Mouse (Mus musculus) colon, adult 2 months (tissue): ENCODE measurements around the gene Prrg4. TPM values are rescaled to one million over a fixed set of nuclear protein-coding genes. Genes with fewer than 3 reads are reported as not detected.

Experiments used
- polyA plus RNA-seq: library from polyadenylated mRNA; depleted of rRNA; stranded (reverse); fragments of >200 nt; gene quantifications from 2 replicates; pipeline ENCODE4 v1.2.3, GENCODE M21; 2012; rRNA removed

Prrg4 gene
- polyA plus RNA-seq = 0.38 and 0.64 TPM in 2 replicates

DNA sequence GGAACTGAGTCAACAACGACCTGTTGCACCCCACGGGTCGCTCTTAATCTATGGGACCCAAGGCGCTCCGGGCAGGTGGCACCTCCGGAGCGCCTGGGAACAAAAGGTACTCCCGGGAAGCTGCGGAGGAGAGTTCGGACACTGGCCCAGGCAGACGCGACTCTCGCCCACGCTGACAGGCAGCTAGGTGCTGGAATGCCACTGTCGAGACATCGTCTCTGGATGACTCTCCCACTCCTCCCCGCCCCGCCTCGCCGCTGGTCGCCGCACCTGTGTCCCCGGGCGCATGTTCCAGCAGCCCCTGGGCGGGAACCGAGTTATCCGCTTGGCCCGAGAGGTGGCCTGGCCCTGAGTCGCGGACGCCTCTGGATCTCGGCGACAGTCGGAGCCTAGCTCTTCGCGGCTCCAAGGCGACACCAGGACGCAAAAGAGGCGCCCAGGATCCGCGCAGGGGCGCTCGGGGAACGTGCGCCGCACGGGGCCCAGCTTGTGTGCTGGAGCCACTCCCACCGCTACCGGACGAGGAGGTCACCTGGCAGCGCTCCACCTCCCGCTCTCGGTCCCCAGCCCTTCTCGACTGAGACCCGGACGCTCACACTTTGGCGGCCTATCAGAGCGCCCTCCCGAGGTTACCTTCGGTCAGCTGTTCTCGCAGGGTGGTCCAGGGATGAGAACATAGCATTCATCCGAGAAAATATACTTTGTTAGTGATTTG lies at the start of gene Prrg4:
TSS of gene Prrg4 (minus strand) at position 601 of the 715 bp plus-strand sequence.

DNA sequence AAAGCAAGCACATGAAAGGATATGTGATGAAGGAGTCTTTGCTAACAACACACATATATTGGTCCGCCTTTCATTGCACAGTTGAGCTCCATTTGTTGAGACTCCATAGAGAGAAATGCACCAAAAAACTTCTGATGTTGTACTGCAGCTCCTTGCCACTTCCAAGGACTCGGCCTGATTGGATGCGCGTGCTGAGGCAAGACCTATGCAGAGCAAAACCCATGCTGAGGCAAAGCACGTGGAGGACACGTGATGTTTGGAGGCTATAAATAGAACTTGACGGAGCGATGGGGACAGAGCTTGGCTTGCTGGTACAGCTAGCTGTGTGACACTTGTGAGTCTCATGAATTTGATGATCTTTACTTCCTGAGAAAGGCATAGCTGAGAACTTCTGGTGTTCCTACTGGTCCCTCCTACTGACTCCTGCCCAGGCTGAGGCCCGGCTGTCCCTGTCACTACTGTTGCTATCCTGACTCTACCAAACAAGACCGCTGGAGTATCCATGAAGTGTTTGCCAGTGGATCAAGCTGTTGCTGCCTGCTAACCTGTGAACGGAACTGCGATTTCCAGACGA lies 17.7 kb upstream of the Prrg4 start, which contains the start of gene Ccdc73:
TSS of gene Ccdc73 (plus strand) at position 524 of the 574 bp plus-strand sequence.

GRCm38 (mm10) chr2:104816371-104816827 lies 33.3 kb downstream of the Prrg4 start, which contains the start of gene Qser1:
Gene Qser1 (minus strand): TSS chr2:104816760.

Other genes with a start within 250 kb of the Prrg4 start
- 2.2 and 2.5 TPM in 2 replicates for gene Tcp11l1, start 137.7 kb downstream of the Prrg4 start, polyA plus RNA-seq
- gene Pin1rt1, start 133.5 kb downstream of the Prrg4 start, polyA plus RNA-seq = not detected in 2 replicates
- gene Depdc7, start 107.0 kb downstream of the Prrg4 start, polyA plus RNA-seq = 0.51 and 1.2 TPM in 2 replicates
- gene Qser1, start 33.1 kb downstream of the Prrg4 start, polyA plus RNA-seq = 1.6 and 1.7 TPM in 2 replicates
- 1.0 TPM in 1 of 2 replicates, not detected in the other for gene Ccdc73, start 17.9 kb upstream of the Prrg4 start, polyA plus RNA-seq
- 11.3 and 16.2 TPM in 2 replicates for gene Eif3m, start 167.2 kb upstream of the Prrg4 start, polyA plus RNA-seq
- gene Gm11060, start 242.1 kb upstream of the Prrg4 start, polyA plus RNA-seq = not detected in 2 replicates